Mouse (Mus musculus) right cerebral cortex, adult 18-20 months (tissue): ENCODE measurements around the gene Nkiras1.

Source experiments
- DNase-seq: peaks from one replicate; pipeline ENCODE4 v3.0.0; 2022; ENCODE audit warnings: mixed read lengths

Nkiras1 gene

DNA sequence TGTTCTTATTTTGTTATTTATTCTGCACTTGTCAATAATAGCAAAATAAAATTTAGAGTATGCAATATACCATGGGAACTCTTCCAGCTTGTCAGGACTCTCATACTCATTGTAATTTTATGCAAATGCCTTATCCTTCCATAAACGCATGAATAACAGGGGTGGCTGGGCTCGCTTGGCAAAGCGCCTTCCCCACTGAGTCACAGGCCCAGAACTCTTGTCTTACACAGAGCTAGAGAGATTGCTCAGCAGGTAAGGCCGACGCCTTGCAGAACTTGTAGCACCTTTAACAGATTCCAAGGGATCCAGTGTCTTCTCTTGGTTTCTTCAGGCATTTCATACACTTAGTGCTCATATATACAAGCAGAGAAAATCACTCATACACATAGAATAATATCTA is 9.4 kb downstream of the Nkiras1 start:
- DNase-seq = peak; percentile 40

GRCm38 (mm10) chr14:18284581-18284980 is 13.6 kb downstream of the Nkiras1 start:
- no peak for DNase-seq

GRCm38 (mm10) chr14:18285476-18285875 is 14.5 kb downstream of the Nkiras1 start:
- DNase-seq = no peak

DNA sequence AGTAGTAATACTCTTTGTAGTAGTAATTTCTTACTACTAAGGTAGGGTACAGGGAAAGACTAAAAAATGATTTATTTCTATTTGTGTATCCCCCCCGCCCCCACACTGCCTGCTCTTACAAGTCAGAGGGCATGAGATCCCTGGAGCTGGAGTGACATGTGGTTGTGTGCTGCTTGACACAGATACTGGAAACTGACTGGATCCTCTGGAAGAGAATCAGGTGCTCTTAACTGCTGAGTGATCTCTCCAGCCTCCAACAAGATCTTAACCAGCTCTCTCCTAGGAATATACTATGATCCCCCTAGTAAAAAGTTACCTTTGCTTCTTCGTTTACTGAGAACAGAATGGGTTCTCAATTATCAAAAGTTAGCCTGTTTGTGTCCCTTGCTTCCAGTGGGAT is 15.5 kb downstream of the Nkiras1 start:
- DNase-seq = no peak

DNA sequence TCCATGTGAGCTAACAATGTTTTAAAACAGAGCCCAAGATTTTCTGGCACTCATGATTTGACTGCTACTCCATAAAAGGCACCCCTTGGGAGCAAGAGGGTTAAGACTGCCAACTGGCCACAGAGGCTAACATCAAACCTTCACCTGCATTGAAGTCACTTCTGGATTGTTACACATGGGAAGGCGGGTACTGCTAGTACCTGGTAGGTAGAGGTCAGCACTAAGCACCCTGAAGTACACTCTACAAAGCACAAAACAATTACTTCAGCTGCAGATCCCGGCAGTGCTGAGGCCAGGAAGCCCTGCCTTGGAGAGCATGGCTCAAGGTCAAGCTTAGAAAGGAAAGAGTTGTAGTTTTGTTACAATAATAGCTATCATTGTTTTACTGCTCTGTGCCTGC is 16.5 kb downstream of the Nkiras1 start:
- DNase-seq = no peak

DNA sequence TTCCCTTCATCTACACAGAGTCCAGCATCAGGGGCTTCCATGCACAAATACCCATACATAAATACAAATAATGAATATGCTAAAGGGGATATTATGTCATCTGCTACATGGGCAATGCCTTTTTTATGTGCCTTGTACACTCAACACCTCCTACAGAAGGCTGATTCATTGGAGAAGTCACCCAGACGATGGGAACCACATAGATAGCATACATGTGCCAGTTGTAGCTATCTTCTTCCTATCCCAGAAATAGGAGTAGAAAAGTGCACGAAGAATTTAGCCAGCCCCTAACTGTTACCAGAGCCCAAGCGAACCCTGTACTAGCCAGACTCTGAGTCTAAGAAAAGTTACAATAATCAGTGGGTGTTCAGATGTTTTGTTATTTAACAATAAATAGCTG is 21.2 kb downstream of the Nkiras1 start:
- DNase-seq = peak; percentile 32

- no peak for DNase-seq
Observed at GRCm38 (mm10) chr14:18292578-18292977, 21.6 kb downstream of the Nkiras1 start.

GRCm38 (mm10) chr14:18297441-18297840 is 26.5 kb downstream of the Nkiras1 start:
- DNase-seq = no peak

DNA sequence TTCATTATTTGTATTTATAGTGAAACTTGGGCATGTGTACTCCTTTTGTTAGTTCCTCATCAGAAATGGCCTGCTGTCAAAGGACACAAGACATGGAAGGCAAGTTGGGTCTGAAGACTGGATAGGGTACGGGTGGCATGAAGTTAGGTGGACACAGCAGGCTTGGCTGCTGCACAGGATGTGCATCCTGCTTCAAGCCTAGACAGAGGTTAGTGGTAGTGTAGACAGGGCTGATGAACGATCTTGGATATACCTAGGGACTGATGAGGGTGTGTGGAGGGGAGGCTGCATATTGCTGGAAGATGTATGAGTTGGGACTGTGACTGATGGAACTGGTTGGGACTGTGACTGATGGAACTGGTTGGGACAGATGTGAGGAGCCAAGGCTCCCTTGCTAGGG is 27.9 kb downstream of the Nkiras1 start:
- no peak for DNase-seq

DNA sequence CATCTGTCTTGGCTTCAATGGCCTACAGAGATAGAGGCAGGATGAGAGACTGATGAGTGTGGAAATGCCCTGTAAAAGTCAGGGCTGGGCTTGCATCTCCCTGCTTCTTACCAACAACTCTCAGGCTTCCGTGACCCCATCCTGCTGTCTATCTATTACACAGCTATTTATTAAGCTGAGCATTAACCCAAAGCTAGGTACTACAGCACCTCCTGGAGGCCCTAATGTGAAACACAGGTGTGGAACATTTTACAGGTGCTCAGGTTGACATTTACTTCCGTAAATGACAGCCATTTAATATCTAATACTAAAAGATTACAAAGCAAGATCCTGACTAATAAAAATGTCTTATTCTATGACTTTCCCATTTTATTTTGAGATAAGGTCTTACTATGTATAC is 29.7 kb downstream of the Nkiras1 start:
- no peak for DNase-seq

DNA sequence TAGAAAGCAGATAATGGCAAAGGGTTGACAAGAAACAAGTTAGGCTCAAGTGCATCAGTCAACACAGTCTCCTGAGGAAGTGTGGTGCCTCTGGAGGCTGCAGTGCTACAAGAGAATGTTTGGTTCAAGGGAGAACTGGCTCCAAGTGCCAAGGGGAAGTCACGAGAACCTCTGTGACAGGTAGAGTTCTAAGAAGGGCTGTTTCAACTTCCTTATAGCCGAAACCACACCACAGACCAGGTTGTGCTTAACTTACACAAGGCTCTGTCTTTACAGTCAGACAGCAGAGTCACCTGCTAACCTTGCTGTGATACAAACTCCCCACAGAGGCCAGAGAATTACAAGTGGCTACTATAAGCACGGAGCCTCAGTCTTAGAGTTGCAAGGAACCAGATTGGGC is 30.7 kb downstream of the Nkiras1 start:
- no peak for DNase-seq

- no peak for DNase-seq
Observed at GRCm38 (mm10) chr14:18302750-18303149, 31.8 kb downstream of the Nkiras1 start.

DNA sequence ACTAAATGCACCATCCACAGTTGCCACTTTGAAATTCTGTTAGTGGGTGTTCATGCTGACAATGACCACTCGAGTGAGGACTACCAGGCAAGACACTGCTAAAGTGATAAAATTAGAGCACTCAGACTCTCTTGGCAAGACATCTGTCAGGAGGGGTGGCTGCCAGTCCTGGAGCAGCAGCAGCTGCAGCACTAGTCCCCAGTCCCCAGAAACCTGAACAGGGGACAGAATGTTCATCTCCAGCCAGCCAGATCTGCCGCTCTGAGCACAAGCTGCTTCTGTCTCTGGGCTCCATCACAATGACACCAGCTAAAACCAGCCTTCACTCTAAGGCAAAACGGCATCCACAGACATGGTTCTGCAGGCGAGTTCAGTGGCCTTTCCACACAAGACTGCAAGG is 32.3 kb downstream of the Nkiras1 start:
- DNase-seq = peak; percentile 81

- no peak for DNase-seq
Observed at GRCm38 (mm10) chr14:18304165-18304564, 33.2 kb downstream of the Nkiras1 start.

DNA sequence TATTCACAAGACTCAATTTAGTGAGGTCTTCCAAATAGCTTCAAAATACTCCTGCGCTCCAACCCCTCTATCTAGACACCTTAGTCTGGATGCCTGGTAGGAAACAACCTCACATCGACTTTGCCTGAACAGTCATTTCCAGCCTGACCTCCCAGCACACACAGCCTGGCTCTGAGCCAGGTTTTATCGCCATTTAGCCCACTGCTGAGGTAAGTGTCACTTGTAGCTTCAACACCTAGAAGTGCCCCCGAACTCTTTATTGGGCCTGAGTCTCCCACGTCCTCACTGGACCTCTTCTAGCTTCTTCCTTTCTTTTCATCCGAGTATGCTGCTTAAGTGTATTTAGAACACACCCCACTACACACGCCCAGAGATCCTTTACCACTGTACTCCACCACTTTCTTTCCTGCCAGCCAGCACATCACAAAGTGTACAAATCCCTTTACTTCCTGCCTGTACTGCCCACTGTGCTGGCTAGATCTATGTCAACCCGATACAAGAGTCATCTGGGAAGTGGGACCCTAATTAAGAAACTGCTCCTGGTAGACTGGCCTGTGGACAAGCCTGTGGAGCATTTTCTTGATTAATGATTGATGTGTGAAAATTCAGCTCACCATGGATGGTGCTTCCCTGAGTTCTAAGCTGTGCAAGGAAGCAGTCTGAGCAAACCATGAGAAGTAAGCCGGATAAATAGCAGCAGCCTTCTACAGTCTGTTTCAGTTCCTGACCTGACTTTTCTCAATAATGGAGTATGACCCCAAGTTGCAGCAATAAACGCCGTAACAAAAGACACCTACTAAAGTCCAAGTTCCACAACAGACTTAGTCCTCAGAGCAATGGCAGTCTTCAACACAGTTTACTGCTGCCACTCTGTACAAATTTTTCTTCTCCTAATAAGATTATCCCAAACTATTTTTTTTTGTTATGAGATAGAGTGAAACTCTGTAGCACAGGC is 46.8 kb downstream of the Nkiras1 start:
- no peak for DNase-seq

- peak; percentile 11 for DNase-seq
Observed at GRCm38 (mm10) chr14:18326968-18327672, 56.2 kb downstream of the Nkiras1 start.

DNA sequence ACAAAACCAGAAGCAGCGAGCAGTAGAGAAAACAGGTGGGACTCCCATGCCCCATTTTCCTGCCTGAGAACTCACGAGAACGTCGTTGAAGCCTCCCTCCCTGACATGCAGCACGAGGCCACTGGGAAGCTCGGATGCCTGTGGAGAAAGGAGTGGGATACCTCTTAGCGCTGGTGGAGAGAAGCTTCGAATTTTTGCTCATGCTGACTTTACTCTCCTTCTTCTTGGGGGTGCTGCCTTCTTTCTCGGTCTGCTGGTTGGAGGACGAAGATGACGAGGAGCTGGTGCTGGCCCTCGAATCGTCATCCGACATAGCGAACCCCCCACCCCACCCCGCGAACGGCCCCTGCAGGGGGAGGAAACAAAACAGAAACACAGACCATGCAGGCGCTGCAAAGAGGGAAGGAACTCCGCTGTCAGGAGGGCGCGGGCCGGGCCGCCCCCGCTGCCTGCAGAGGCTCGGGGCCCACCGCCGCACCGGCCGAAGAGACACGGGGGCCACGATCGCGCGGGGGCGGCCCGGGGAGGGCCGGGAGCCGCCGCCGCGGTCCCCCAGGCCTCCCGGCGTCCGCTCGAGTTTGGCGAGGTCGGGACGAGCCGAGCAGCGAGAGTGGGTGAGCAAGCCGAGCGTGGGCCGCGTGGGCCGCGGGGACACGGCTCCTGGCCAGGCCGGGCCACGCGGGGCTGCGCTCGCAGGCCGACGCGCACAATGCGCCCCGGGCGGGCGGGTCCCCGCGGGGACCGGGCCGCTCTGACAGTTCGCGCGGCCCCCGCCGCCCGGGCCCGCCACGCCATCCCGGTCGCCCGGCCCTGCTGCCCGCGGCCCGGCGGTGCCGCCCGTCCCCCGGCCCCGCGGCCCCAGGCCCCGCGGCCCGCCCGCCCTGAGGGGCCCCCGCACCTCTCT is 60.1 kb downstream of the Nkiras1 start:
- peak; percentile 35 for DNase-seq

DNA sequence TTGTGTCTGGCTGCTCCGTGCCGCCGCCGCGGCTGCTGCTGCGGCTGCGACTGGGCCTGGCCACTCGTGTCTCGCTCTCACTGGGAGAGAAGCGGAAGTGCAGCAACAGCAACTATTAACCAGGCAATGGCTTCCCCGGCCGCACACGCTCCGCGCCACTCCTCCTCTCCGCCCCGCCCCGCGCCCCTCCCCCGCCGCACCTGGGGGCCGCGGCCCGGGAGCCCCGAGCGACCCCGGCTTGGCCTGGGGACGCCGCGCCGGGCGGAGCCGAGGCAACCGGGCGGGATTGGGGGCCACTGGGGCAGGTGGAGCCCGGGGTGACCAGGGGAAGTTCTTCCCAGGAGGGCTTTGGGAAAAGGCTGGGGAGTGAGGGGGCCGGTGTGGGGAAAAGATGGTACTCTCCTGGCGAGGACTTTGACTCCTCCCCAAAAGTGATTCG is 60.8 kb downstream of the Nkiras1 start, which contains the start of gene Ube2e1:
Gene Ube2e1, minus strand, starts transcription at position 167 of the 439 bp plus-strand sequence.
- DNase-seq = peak; percentile 74
